In genomic region chr11:120571754-120572416, GRCm38 (mm10) we compare ENCODE assay signal across 10 mouse cellular contexts. TPM values are rescaled to one million over a fixed set of nuclear protein-coding genes. Genes with fewer than 3 reads are reported as not detected.
DNase-seq lines count a peak whose midpoint lies in the region; ATAC-seq and TF ChIP-seq lines count a peak whose summit lies in the region.
"Had no signal": no experiment of that assay in that cellular context is flagged by ENCODE, and none has a peak within 500 bp of the region (broad histone marks: within the 10 kb centered on the region; RNA-seq: fewer than 3 reads in every experiment).

No protein-coding gene starts in this region.

- no peaks in the 10 kb centered on the region for H3K27me3 ChIP-seq in heart, embryonic 13.5 days (replicated peaks)
- no peaks in the 10 kb centered on the region for H3K27me3 ChIP-seq in G1E (ENCODE audit: insufficient read depth, low read length)
- no peaks in the 10 kb centered on the region for H3K27me3 ChIP-seq in forebrain, embryonic 16.5 days (replicated peaks; ENCODE audit: control insufficient read depth, insufficient read depth, low read length)
- H3K27me3 ChIP-seq in liver, embryonic 16.5 days (ENCODE audit: control insufficient read depth, insufficient read depth, low read depth, low read length), result no peaks in the 10 kb centered on the region
- H3K27me3 ChIP-seq: Patski had no signal

- peak overlapping the region; percentile 97 for H3K27ac ChIP-seq in heart, embryonic 13.5 days (replicated peaks)
- H3K27ac ChIP-seq in forebrain, embryonic 16.5 days (ENCODE audit: low read length), result peak overlapping the region; percentile 84; the same call in 1 of the 2 replicates
- H3K27ac ChIP-seq in liver, embryonic 16.5 days (ENCODE audit: low read length), result peak overlapping the region; percentile 88

- no peak for ATAC-seq in heart, embryonic 13.5 days (ENCODE audit: extremely low read depth, insufficient number of reproducible peaks, low FRiP score, low TSS enrichment)
- ATAC-seq in G1E (ENCODE audit: extremely low read depth, insufficient number of reproducible peaks, low FRiP score, poor library complexity, severe bottlenecking), result no peak
- ATAC-seq in forebrain, embryonic 16.5 days, result no peak
- ATAC-seq in liver, embryonic 16.5 days (ENCODE audit: low read depth), result no peak
- ATAC-seq in activated CD4-positive, CD25-positive, alpha-beta regulatory T cell, adult 4 months, result no peak

- H3K4me2 ChIP-seq in heart, embryonic 13.5 days, result peak overlapping the region; percentile 97
- H3K4me2 ChIP-seq in forebrain, embryonic 16.5 days (ENCODE audit: low read length), result peak overlapping the region; percentile 68
- H3K4me2 ChIP-seq in liver, embryonic 16.5 days (ENCODE audit: low read depth, low read length), result peak overlapping the region; percentile 96

- WGBS in heart, embryonic 13.5 days, result 6% methylated on average over 11 of the region's 11 CpGs
- WGBS in forebrain, embryonic 16.5 days, result 14% methylated on average over 11 of the region's 11 CpGs
- WGBS in liver, embryonic 16.5 days (ENCODE audit: insufficient replicate concordance), result 4% methylated on average over 11 of the region's 11 CpGs

- H3K4me1 ChIP-seq in heart, embryonic 13.5 days, result peaks cover 34% of the 10 kb centered on the region
- peaks cover 65% of the 10 kb centered on the region for H3K4me1 ChIP-seq in G1E (ENCODE audit: insufficient read depth, low read depth, low read length)
- H3K4me1 ChIP-seq in forebrain, embryonic 16.5 days (replicated peaks; ENCODE audit: control insufficient read depth, insufficient read depth, low read length), result peaks cover 19% of the 10 kb centered on the region
- peaks cover 32% of the 10 kb centered on the region for H3K4me1 ChIP-seq in liver, embryonic 16.5 days (ENCODE audit: control insufficient read depth, low read depth, low read length)

- peak overlapping the region; percentile 98 for H3K9ac ChIP-seq in heart, embryonic 13.5 days
- H3K9ac ChIP-seq in forebrain, embryonic 16.5 days (replicated peaks; ENCODE audit: low read depth, low read length), result peak overlapping the region; percentile 90
- peak overlapping the region; percentile 95 for H3K9ac ChIP-seq in liver, embryonic 16.5 days (ENCODE audit: low read depth, low read length)

- intact Hi-C loops in heart, postnatal 25 days (cut with DNase I), result loop anchor here (1.0 kb wide), 1 partner anchor 23 kb away; the partner anchor contains the start of gene Mcrip1

- H3K36me3 ChIP-seq in heart, embryonic 13.5 days, result peaks cover 51% of the 10 kb centered on the region
- peaks cover 63% of the 10 kb centered on the region for H3K36me3 ChIP-seq in G1E (replicated peaks)
- H3K36me3 ChIP-seq in forebrain, embryonic 16.5 days (ENCODE audit: control insufficient read depth, insufficient read depth), result peaks cover 15% of the 10 kb centered on the region; the same call in 1 of the 2 replicates
- H3K36me3 ChIP-seq in liver, embryonic 16.5 days (ENCODE audit: control insufficient read depth, insufficient read depth), result peaks cover 33% of the 10 kb centered on the region

- H3K9me3 ChIP-seq in heart, embryonic 13.5 days, result no peaks in the 10 kb centered on the region
- no peaks in the 10 kb centered on the region for H3K9me3 ChIP-seq in G1E (replicated peaks)
- no peaks in the 10 kb centered on the region for H3K9me3 ChIP-seq in forebrain, embryonic 16.5 days (ENCODE audit: control insufficient read depth, low read length)
- no peaks in the 10 kb centered on the region for H3K9me3 ChIP-seq in liver, embryonic 16.5 days (replicated peaks; ENCODE audit: control insufficient read depth, low read length)

- TF ChIP-seq CTCF in G1E (IDR thresholded peaks at IDR 0.05; ENCODE audit: low read depth, low read length), result no peak

- peak overlapping the region; percentile 94 for H3K4me3 ChIP-seq in heart, embryonic 13.5 days
- H3K4me3 ChIP-seq in G1E (ENCODE audit: low read depth, low read length), result peak overlapping the region; percentile 97
- H3K4me3 ChIP-seq in forebrain, embryonic 16.5 days (replicated peaks; ENCODE audit: low read length), result peak overlapping the region; percentile 97
- peak overlapping the region; percentile 97 for H3K4me3 ChIP-seq in liver, embryonic 16.5 days (ENCODE audit: low read depth, low read length)

- no peak for DNase-seq in heart, postnatal 25 days (ENCODE audit: low spot score)
- no peak for DNase-seq in G1E (ENCODE audit: low spot score)
- no peak for DNase-seq in layer of hippocampus, postnatal 10 days (ENCODE audit: low spot score in 2 of 2)
- DNase-seq in ovary, postnatal 10 days (ENCODE audit: low spot score), result no peak

RNA-seq across cellular contexts. Expression of gene P4hb, which starts 1.2 kb away (rescaled TPM):
- 427 and 448 TPM in 2 replicates for polyA plus RNA-seq in heart, embryonic 13.5 days (2015; fragmentation: Nextera tagmentation; extraction: Ambion mirVana)
- 100 to 1,000 TPM; 228 to 255 TPM for total RNA-seq in heart, postnatal 25 days (2021)
- total RNA-seq in G1E (2014; fragmentation: Nextera tagmentation), result 268 and 289 TPM in 2 replicates
- total RNA-seq in G1E (2017), result 411 and 414 TPM in 2 replicates
- polyA plus RNA-seq in G1E (2012), result 516 and 719 TPM in 2 replicates
- 238 and 265 TPM in 2 replicates for polyA plus RNA-seq in forebrain, embryonic 16.5 days (2015; fragmentation: Nextera tagmentation; extraction: Ambion mirVana)
- polyA plus RNA-seq in liver, embryonic 16.5 days (2015; fragmentation: Nextera tagmentation; extraction: Ambion mirVana), result 793 and 897 TPM in 2 replicates
- polyA plus RNA-seq in activated CD4-positive, CD25-positive, alpha-beta regulatory T cell, adult 4 months (2017; shearing (Covaris generic)), result 100 to 1,000 TPM; 140 to 160 TPM
- total RNA-seq in layer of hippocampus, postnatal 10 days (2021), result 100 to 1,000 TPM; 153 to 161 TPM

RNA-seq across cellular contexts. Expression of gene Arhgdia, which starts 9.5 kb away (rescaled TPM):
- polyA plus RNA-seq in heart, embryonic 13.5 days (2015; fragmentation: Nextera tagmentation; extraction: Ambion mirVana), result 435 and 436 TPM in 2 replicates
- 100 to 1,000 TPM; 142 to 158 TPM for total RNA-seq in heart, postnatal 25 days (2021)
- total RNA-seq in G1E (2014; fragmentation: Nextera tagmentation), result 354 and 381 TPM in 2 replicates
- total RNA-seq in G1E (2017), result 155 and 158 TPM in 2 replicates
- 1,000 and 1,072 TPM in 2 replicates for polyA plus RNA-seq in G1E (2012)
- 477 and 485 TPM in 2 replicates for polyA plus RNA-seq in forebrain, embryonic 16.5 days (2015; fragmentation: Nextera tagmentation; extraction: Ambion mirVana)
- polyA plus RNA-seq in liver, embryonic 16.5 days (2015; fragmentation: Nextera tagmentation; extraction: Ambion mirVana), result 201 and 205 TPM in 2 replicates
- polyA plus RNA-seq in activated CD4-positive, CD25-positive, alpha-beta regulatory T cell, adult 4 months (2017; shearing (Covaris generic)), result 100 to 1,000 TPM; 601 to 860 TPM
- 100 to 1,000 TPM; 344 to 379 TPM for total RNA-seq in layer of hippocampus, postnatal 10 days (2021)

RNA-seq across cellular contexts. Expression of gene Ppp1r27, which starts 21.0 kb away (rescaled TPM):
- not detected in 2 replicates for polyA plus RNA-seq in heart, embryonic 13.5 days (2015; fragmentation: Nextera tagmentation; extraction: Ambion mirVana)
- total RNA-seq in heart, postnatal 25 days (2021), result not detected
- total RNA-seq in G1E (2014; fragmentation: Nextera tagmentation) (not detected in 2 replicates), G1E (2017) (not detected in 2 replicates)
- not detected in 2 replicates for polyA plus RNA-seq in G1E (2012)
- polyA plus RNA-seq in forebrain, embryonic 16.5 days (2015; fragmentation: Nextera tagmentation; extraction: Ambion mirVana), result not detected in 2 replicates
- 0.20 and 1.2 TPM in 2 replicates for polyA plus RNA-seq in liver, embryonic 16.5 days (2015; fragmentation: Nextera tagmentation; extraction: Ambion mirVana)
- polyA plus RNA-seq in activated CD4-positive, CD25-positive, alpha-beta regulatory T cell, adult 4 months (2017; shearing (Covaris generic)), result not detected
- total RNA-seq in layer of hippocampus, postnatal 10 days (2021), result not detected
- total RNA-seq: hematopoietic stem cell, adult 5-6 weeks had no signal
- polyA plus RNA-seq: Patski had no signal

RNA-seq across cellular contexts. Expression of gene Mcrip1, which starts 22.4 kb away (rescaled TPM):
- polyA plus RNA-seq in heart, embryonic 13.5 days (2015; fragmentation: Nextera tagmentation; extraction: Ambion mirVana), result 134 and 140 TPM in 2 replicates
- total RNA-seq in heart, postnatal 25 days (2021), result 10 to 100 TPM; 44.1 to 46.9 TPM
- total RNA-seq in G1E (2014; fragmentation: Nextera tagmentation), result 53.8 and 64.3 TPM in 2 replicates
- total RNA-seq in G1E (2017), result 19.2 and 20.9 TPM in 2 replicates
- polyA plus RNA-seq in G1E (2012), result 176 and 205 TPM in 2 replicates
- 222 and 241 TPM in 2 replicates for polyA plus RNA-seq in forebrain, embryonic 16.5 days (2015; fragmentation: Nextera tagmentation; extraction: Ambion mirVana)
- polyA plus RNA-seq in liver, embryonic 16.5 days (2015; fragmentation: Nextera tagmentation; extraction: Ambion mirVana), result 38.5 and 39.1 TPM in 2 replicates
- polyA plus RNA-seq in activated CD4-positive, CD25-positive, alpha-beta regulatory T cell, adult 4 months (2017; shearing (Covaris generic)), result 100 to 1,000 TPM; 121 to 128 TPM
- total RNA-seq in layer of hippocampus, postnatal 10 days (2021), result 100 to 1,000 TPM in 1 of 2 experiments, 10 to 100 TPM in 1; 95.4 to 107 TPM

RNA-seq across cellular contexts. Expression of gene Alyref, which starts 26.3 kb away (rescaled TPM):
- polyA plus RNA-seq in heart, embryonic 13.5 days (2015; fragmentation: Nextera tagmentation; extraction: Ambion mirVana), result 253 and 284 TPM in 2 replicates
- total RNA-seq in heart, postnatal 25 days (2021), result 10 to 100 TPM; 49.3 to 52.6 TPM
- total RNA-seq in G1E (2014; fragmentation: Nextera tagmentation) (89.8 and 122 TPM in 2 replicates), G1E (2017) (270 and 280 TPM in 2 replicates)
- polyA plus RNA-seq in G1E (2012), result 505 and 623 TPM in 2 replicates
- polyA plus RNA-seq in forebrain, embryonic 16.5 days (2015; fragmentation: Nextera tagmentation; extraction: Ambion mirVana), result 287 and 320 TPM in 2 replicates
- 52.4 and 87.2 TPM in 2 replicates for polyA plus RNA-seq in liver, embryonic 16.5 days (2015; fragmentation: Nextera tagmentation; extraction: Ambion mirVana)
- 10 to 100 TPM; 18.9 to 51.6 TPM for polyA plus RNA-seq in activated CD4-positive, CD25-positive, alpha-beta regulatory T cell, adult 4 months (2017; shearing (Covaris generic))
- 10 to 100 TPM; 79.8 to 91.3 TPM for total RNA-seq in layer of hippocampus, postnatal 10 days (2021)
